Mouse (Mus musculus): ENCODE measurements around the gene Dnajc12.
A peak's percentile ranks its signal among the peaks of the same experiment; 100 is the strongest.
"Not testable (repeated sequence)": the region's sequence is repeated elsewhere in the genome, so short reads cannot be mapped to it uniquely, and the experiment has no call there.

Gene Dnajc12

GRCm38 (mm10) chr10:63382372-63383279, at the start of gene Dnajc12:
Gene Dnajc12 (plus strand): TSS chr10:63382443.
- DNase-seq = peak; percentile 81

- peak; percentile 33 for DNase-seq
Observed at GRCm38 (mm10) chr10:63336901-63337300, 45.3 kb upstream of the Dnajc12 start.

- no peak for DNase-seq
Observed at GRCm38 (mm10) chr10:63337326-63337725, 44.9 kb upstream of the Dnajc12 start.

GRCm38 (mm10) chr10:63337951-63338836, 44.0 kb upstream of the Dnajc12 start:
- DNase-seq = peak; percentile 37

GRCm38 (mm10) chr10:63338914-63339643, 43.2 kb upstream of the Dnajc12 start:
- DNase-seq = peak; percentile 87

- no peak for DNase-seq
Observed at GRCm38 (mm10) chr10:63341351-63341750, 40.9 kb upstream of the Dnajc12 start.

GRCm38 (mm10) chr10:63344751-63345150, 37.5 kb upstream of the Dnajc12 start:
- DNase-seq = no peak

- no peak for DNase-seq
Observed at GRCm38 (mm10) chr10:63348291-63348690, 34.0 kb upstream of the Dnajc12 start.

GRCm38 (mm10) chr10:63350666-63351065, 31.6 kb upstream of the Dnajc12 start:
- DNase-seq = no peak

- not testable (repeated sequence) for DNase-seq
Observed at GRCm38 (mm10) chr10:63351099-63351498, 31.1 kb upstream of the Dnajc12 start.

GRCm38 (mm10) chr10:63352111-63352510, 30.1 kb upstream of the Dnajc12 start:
- no peak for DNase-seq

- DNase-seq = no peak
Observed at GRCm38 (mm10) chr10:63360502-63360901, 21.7 kb upstream of the Dnajc12 start.

- no peak for DNase-seq
Observed at GRCm38 (mm10) chr10:63365918-63366455, 16.3 kb upstream of the Dnajc12 start.

GRCm38 (mm10) chr10:63367386-63367785, 14.9 kb upstream of the Dnajc12 start:
- DNase-seq = peak; percentile 46

GRCm38 (mm10) chr10:63368041-63368440, 14.2 kb upstream of the Dnajc12 start:
- DNase-seq = no peak

- DNase-seq = no peak
Observed at GRCm38 (mm10) chr10:63376303-63376702, 5.9 kb upstream of the Dnajc12 start.

- DNase-seq = peak; percentile 45
Observed at GRCm38 (mm10) chr10:63377468-63377867, 4.8 kb upstream of the Dnajc12 start.

GRCm38 (mm10) chr10:63378948-63379680, 3.1 kb upstream of the Dnajc12 start:
- DNase-seq = no peak

- DNase-seq = no peak
Observed at GRCm38 (mm10) chr10:63381498-63382280, 554 bp upstream of the Dnajc12 start, which contains the start of gene Sirt1. Gene Sirt1 (minus strand): TSS chr10:63381704.

- not testable (repeated sequence) for DNase-seq
Observed at GRCm38 (mm10) chr10:63385897-63386296, 3.7 kb downstream of the Dnajc12 start.

GRCm38 (mm10) chr10:63386444-63386843, 4.2 kb downstream of the Dnajc12 start:
- peak; percentile 86 for DNase-seq

Data from kidney, adult 11 months (tissue).